Mouse (Mus musculus) hindbrain, embryonic 10.5 days (tissue): ENCODE measurements around the gene 9530068E07Rik. TPM values are rescaled to one million over a fixed set of nuclear protein-coding genes. Genes with fewer than 3 reads are reported as not detected.
"Not testable (repeated sequence)": the region's sequence is repeated elsewhere in the genome, so short reads cannot be mapped to it uniquely, and the experiment has no call there.

ENCODE experiments used
- DNase-seq: peaks from one replicate; pipeline ENCODE4 v3.0.0-alpha.2; 2017; ENCODE audit warnings: low spot score
- H3K27ac ChIP-seq: fragments of 300-500 bp; sonication (generic); 2 replicates; pipeline ENCODE4 v1.5.1; 2016; ENCODE audit warnings: mild to moderate bottlenecking, moderate library complexity
- H3K27me3 ChIP-seq: fragments of 300-500 bp; sonication (generic); 2 replicates; pipeline ENCODE4 v1.6.1; 2016; ENCODE audit warnings: mild to moderate bottlenecking; ENCODE audit not compliant: poor library complexity, insufficient read depth, severe bottlenecking
- H3K36me3 ChIP-seq: fragments of 300-500 bp; sonication (generic); 2 replicates; pipeline ENCODE4 v1.6.1; 2016; ENCODE audit warnings: mild to moderate bottlenecking, moderate library complexity
- H3K4me1 ChIP-seq: fragments of 300-500 bp; sonication (generic); replicated peaks from 2 replicates; pipeline ENCODE4 v1.6.1; 2016; ENCODE audit warnings: mild to moderate bottlenecking
- H3K4me3 ChIP-seq: fragments of 300-500 bp; sonication (generic); 2 replicates; pipeline ENCODE4 v1.5.1; 2016; ENCODE audit warnings: mild to moderate bottlenecking, moderate library complexity
- H3K9me3 ChIP-seq: fragments of 300-500 bp; sonication (generic); 2 replicates; pipeline ENCODE4 v1.6.1; 2016; ENCODE audit warnings: mild to moderate bottlenecking, moderate library complexity
- WGBS: fragments of 180-500 bp; shearing (Covaris S2); methylation state at CpG from one replicate; pipeline ENCODE4 v1.1.7; 2016; 5-methylcytosine and 5-hydroxymethylcytosine counted together
- polyA plus RNA-seq: library from polyadenylated mRNA; unstranded; fragments of >200 nt; fragmentation: Nextera tagmentation; extraction: Ambion mirVana; gene quantifications from 2 replicates; pipeline ENCODE4 v1.2.1, GENCODE M21; 2016

Gene 9530068E07Rik
- polyA plus RNA-seq, 1 experiment from 2014 or later = 149 TPM

GRCm38 (mm10) chr11:52384667-52385066 lies 11.6 kb upstream of the 9530068E07Rik start:
- 59% methylated on average over 3 of the region's 3 CpGs for WGBS
- Histone ChIP-seq H3K27me3 (no peaks in the 10 kb centered on the region), H3K4me3 (no peak overlapping the region), H3K4me1 (no peaks in the 10 kb centered on the region), H3K27ac (no peak overlapping the region), H3K9me3 (no peaks in the 10 kb centered on the region), H3K36me3 (peaks cover 95% of the 10 kb centered on the region)
- no peak for DNase-seq

GRCm38 (mm10) chr11:52386892-52387291 lies 9.3 kb upstream of the 9530068E07Rik start:
- H3K27me3 ChIP-seq = no peaks in the 10 kb centered on the region
- no peak overlapping the region for H3K27ac ChIP-seq
- no peaks in the 10 kb centered on the region for H3K9me3 ChIP-seq
- H3K4me1 ChIP-seq = no peaks in the 10 kb centered on the region
- peaks cover 87% of the 10 kb centered on the region for H3K36me3 ChIP-seq
- DNase-seq = no peak
- 89% methylated on average over 3 of the region's 3 CpGs for WGBS
- H3K4me3 ChIP-seq = no peak overlapping the region

GRCm38 (mm10) chr11:52388150-52388549 lies 8.1 kb upstream of the 9530068E07Rik start:
- Histone ChIP-seq H3K9me3 (no peaks in the 10 kb centered on the region), H3K27me3 (no peaks in the 10 kb centered on the region), H3K4me3 (no peak overlapping the region), H3K4me1 (no peaks in the 10 kb centered on the region), H3K36me3 (peaks cover 77% of the 10 kb centered on the region), H3K27ac (no peak overlapping the region)
- no peak for DNase-seq
- WGBS = 94% methylated on average over 12 of the region's 12 CpGs

- not testable (repeated sequence) for H3K4me1 ChIP-seq, H3K27me3 ChIP-seq, H3K27ac ChIP-seq, H3K9me3 ChIP-seq, DNase-seq, H3K4me3 ChIP-seq
- peaks cover 69% of the 10 kb centered on the region for H3K36me3 ChIP-seq
- 93% methylated on average over 5 of the region's 5 CpGs for WGBS
Measured at GRCm38 (mm10) chr11:52388979-52389378, 7.2 kb upstream of the 9530068E07Rik start.

GRCm38 (mm10) chr11:52389933-52390332 lies 6.3 kb upstream of the 9530068E07Rik start:
- H3K9me3 ChIP-seq = no peaks in the 10 kb centered on the region
- H3K4me1 ChIP-seq = no peaks in the 10 kb centered on the region
- no peak overlapping the region for H3K4me3 ChIP-seq
- 95% methylated on average over 7 of the region's 7 CpGs for WGBS
- no peak for DNase-seq
- H3K36me3 ChIP-seq = peaks cover 60% of the 10 kb centered on the region
- no peak overlapping the region for H3K27ac ChIP-seq
- H3K27me3 ChIP-seq = no peaks in the 10 kb centered on the region

- no peak for DNase-seq
- no peak overlapping the region for H3K4me3 ChIP-seq
- 81% methylated on average over 4 of the region's 4 CpGs for WGBS
Measured at GRCm38 (mm10) chr11:52394494-52394893, 1.7 kb upstream of the 9530068E07Rik start.

GRCm38 (mm10) chr11:52395343-52395742 lies 885 bp upstream of the 9530068E07Rik start:
- H3K27me3 ChIP-seq = no peaks in the 10 kb centered on the region
- H3K4me1 ChIP-seq = peaks cover 18% of the 10 kb centered on the region
- 29% methylated on average over 4 of the region's 4 CpGs for WGBS
- H3K27ac ChIP-seq = no peak overlapping the region
- DNase-seq = no peak
- no peaks in the 10 kb centered on the region for H3K9me3 ChIP-seq
- H3K4me3 ChIP-seq = peak overlapping the region; percentile 84; the same call in 1 of the 2 replicates
- H3K36me3 ChIP-seq = peaks cover 19% of the 10 kb centered on the region

More at GRCm38 (mm10) chr11:52394494-52394893, 1.7 kb upstream of the 9530068E07Rik start:
- Histone ChIP-seq H3K9me3 (no peaks in the 10 kb centered on the region), H3K27ac (no peak overlapping the region), H3K36me3 (peaks cover 27% of the 10 kb centered on the region), H3K4me1 (peaks cover 13% of the 10 kb centered on the region), H3K27me3 (no peaks in the 10 kb centered on the region)

GRCm38 (mm10) chr11:52396597-52397188 lies 465 bp downstream of the 9530068E07Rik start:
- DNase-seq = no peak
- under 1% methylated on average over 33 of the region's 33 CpGs for WGBS

GRCm38 (mm10) chr11:52397385-52397987 lies 1.3 kb downstream of the 9530068E07Rik start:
- no peaks in the 10 kb centered on the region for H3K9me3 ChIP-seq
- no peaks in the 10 kb centered on the region for H3K27me3 ChIP-seq
- peaks cover 28% of the 10 kb centered on the region for H3K36me3 ChIP-seq
- 87% methylated on average over 4 of the region's 4 CpGs for WGBS
- peaks cover 22% of the 10 kb centered on the region for H3K4me1 ChIP-seq
- no peak for DNase-seq
- peak overlapping the region; percentile 84 for H3K4me3 ChIP-seq
- H3K27ac ChIP-seq = peak overlapping the region; percentile 98

More at GRCm38 (mm10) chr11:52396597-52397188, 465 bp downstream of the 9530068E07Rik start:
- Histone ChIP-seq H3K27ac (peak overlapping the region; percentile 98), H3K9me3 (no peaks in the 10 kb centered on the region), H3K4me3 (peak overlapping the region; percentile 84), H3K27me3 (no peaks in the 10 kb centered on the region), H3K4me1 (peaks cover 22% of the 10 kb centered on the region), H3K36me3 (peaks cover 21% of the 10 kb centered on the region)

- 84% methylated on average over 2 of the region's 2 CpGs for WGBS
- no peaks in the 10 kb centered on the region for H3K27me3 ChIP-seq
- no peak for DNase-seq
- no peaks in the 10 kb centered on the region for H3K9me3 ChIP-seq
- H3K27ac ChIP-seq = no peak overlapping the region
- H3K4me3 ChIP-seq = no peak overlapping the region
- H3K4me1 ChIP-seq = peaks cover 22% of the 10 kb centered on the region
- H3K36me3 ChIP-seq = peaks cover 66% of the 10 kb centered on the region
Measured at GRCm38 (mm10) chr11:52401476-52401875, 5.2 kb downstream of the 9530068E07Rik start.

GRCm38 (mm10) chr11:52402566-52402965 lies 6.3 kb downstream of the 9530068E07Rik start:
- Histone ChIP-seq H3K4me3 (no peak overlapping the region), H3K36me3 (peaks cover 75% of the 10 kb centered on the region), H3K9me3 (no peaks in the 10 kb centered on the region), H3K27me3 (no peaks in the 10 kb centered on the region), H3K27ac (no peak overlapping the region), H3K4me1 (peaks cover 18% of the 10 kb centered on the region)
- DNase-seq = no peak
- WGBS = 84% methylated on average over 1 of the region's 1 CpGs

GRCm38 (mm10) chr11:52404209-52404608 lies 8.0 kb downstream of the 9530068E07Rik start:
- H3K9me3 ChIP-seq = no peaks in the 10 kb centered on the region
- no peak for DNase-seq
- no peaks in the 10 kb centered on the region for H3K27me3 ChIP-seq
- H3K27ac ChIP-seq = no peak overlapping the region
- peaks cover 81% of the 10 kb centered on the region for H3K36me3 ChIP-seq
- peaks cover 13% of the 10 kb centered on the region; the same call in 1 of the 2 replicates for H3K4me1 ChIP-seq
- no peak overlapping the region for H3K4me3 ChIP-seq
- WGBS = 94% methylated on average over 5 of the region's 5 CpGs

GRCm38 (mm10) chr11:52405196-52405688 lies 9.0 kb downstream of the 9530068E07Rik start:
- Histone ChIP-seq H3K4me1 (peaks cover 9% of the 10 kb centered on the region; the same call in 1 of the 2 replicates), H3K27me3 (no peaks in the 10 kb centered on the region), H3K9me3 (no peaks in the 10 kb centered on the region), H3K27ac (no peak overlapping the region), H3K4me3 (no peak overlapping the region), H3K36me3 (peaks cover 88% of the 10 kb centered on the region)
- no peak for DNase-seq
- WGBS = 73% methylated on average over 9 of the region's 9 CpGs
